Mouse (Mus musculus): Measurements from ENCODE around the gene Fyn. TPM values are rescaled to one million over a fixed set of nuclear protein-coding genes. Genes with fewer than 3 reads are reported as not detected.

The Fyn gene
- total and polyA plus RNA-seq, 3 experiments = 14.9 to 42.4 (median 19.9) TPM

DNA sequence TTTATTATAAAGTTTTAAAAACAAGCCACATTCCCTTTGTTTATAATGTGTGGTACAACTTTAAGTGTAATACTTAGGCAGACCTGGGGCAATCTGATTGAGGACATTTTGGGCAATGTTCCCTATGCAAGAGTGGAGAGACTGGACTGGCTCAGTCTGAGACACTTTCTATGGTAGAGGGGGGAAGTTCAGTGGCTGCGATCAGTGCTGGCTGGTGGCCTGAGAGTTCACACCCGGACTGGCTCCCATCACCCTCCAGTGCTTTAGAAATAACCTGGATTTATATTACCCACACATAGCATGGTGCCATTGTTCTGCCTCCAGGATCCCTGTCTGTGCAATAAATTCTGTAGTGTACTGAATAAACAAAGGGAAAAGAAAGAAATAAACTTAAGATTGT lies 243.5 kb downstream of the Fyn start:
- dilution Hi-C loops (cut with MboI; ENCODE audit: extremely low pct_ligation_motif_present, extremely low pct_unique_long_range_greater_than_20kb, low sequenced_read_pairs) (no loop called here), in situ Hi-C loops (cut with MboI; ENCODE audit: low pct_ligation_motif_present, low pct_unique_long_range_greater_than_20kb, low sequenced_read_pairs) (no loop called here)
- peak overlapping the region; percentile 50 for H3K9ac ChIP-seq (ENCODE audit: insufficient read depth, low read depth)
- H3K4me3 ChIP-seq (replicated peaks in 1 of 3; ENCODE audit: low read depth in 2 of 3, low read length in 2 of 3, poor library complexity in 1 of 3) = no peak overlapping the region
- H3K36me3 ChIP-seq (replicated peaks in 1 of 2; ENCODE audit: control insufficient read depth in 1 of 2, insufficient read depth in 1 of 2, low read length in 1 of 2) = peaks cover 11 to 20% of the 10 kb centered on the region in 2 experiments
- no peak overlapping the region for H3K27ac ChIP-seq (ENCODE audit: insufficient read depth, low read depth)
- no peaks in the 10 kb centered on the region for H3K27me3 ChIP-seq (replicated peaks)
- peaks cover 11% of the 10 kb centered on the region for H3K79me2 ChIP-seq (replicated peaks; ENCODE audit: control insufficient read depth, extremely low read depth, insufficient read depth, poor library complexity, severe bottlenecking)
- H3K9me3 ChIP-seq (replicated peaks; ENCODE audit: low read length) = peaks cover 3% of the 10 kb centered on the region
- no peak for DNase-seq (ENCODE audit: extremely low read depth)
- no peak for TF ChIP-seq NELFE (IDR thresholded peaks at IDR 0.05; ENCODE audit: low read depth, low read length)
- no peak for TF ChIP-seq SIN3A (IDR thresholded peaks at IDR 0.05; ENCODE audit: low read length)
- TF ChIP-seq RAD21 (IDR thresholded peaks at IDR 0.05; ENCODE audit: low read depth, low read length) = no peak
- no peak for TF ChIP-seq TCF12 (IDR thresholded peaks at IDR 0.05; ENCODE audit: low read depth, low read length)
- TF ChIP-seq KAT2A (IDR thresholded peaks at IDR 0.05; ENCODE audit: insufficient replicate concordance, low read length) = no peak
- no peak for TF ChIP-seq PAX5 (IDR thresholded peaks at IDR 0.05; ENCODE audit: low read length)
- TF ChIP-seq CHD1 (IDR thresholded peaks at IDR 0.05; ENCODE audit: low read depth, low read length) = no peak
- no peak for TF ChIP-seq ZKSCAN1 (IDR thresholded peaks at IDR 0.05; ENCODE audit: borderline replicate concordance, low read depth, low read length)
- no peak for TF ChIP-seq RCOR1 (conservative IDR thresholded peaks at IDR 0.05; ENCODE audit: low read depth, low read length)
- TF ChIP-seq NRF1 (IDR thresholded peaks at IDR 0.05; ENCODE audit: low read depth, low read length) = no peak
- peak overlapping the region; percentile 67; the same call in 1 of the 2 replicates for H3K4me2 ChIP-seq (ENCODE audit: insufficient read depth, low read depth, poor library complexity, severe bottlenecking)
- H3K4me1 ChIP-seq (ENCODE audit: control insufficient read depth in 1 of 2, insufficient read depth in 2 of 2) = peaks cover 5 to 38% of the 10 kb centered on the region in 2 experiments

DNA sequence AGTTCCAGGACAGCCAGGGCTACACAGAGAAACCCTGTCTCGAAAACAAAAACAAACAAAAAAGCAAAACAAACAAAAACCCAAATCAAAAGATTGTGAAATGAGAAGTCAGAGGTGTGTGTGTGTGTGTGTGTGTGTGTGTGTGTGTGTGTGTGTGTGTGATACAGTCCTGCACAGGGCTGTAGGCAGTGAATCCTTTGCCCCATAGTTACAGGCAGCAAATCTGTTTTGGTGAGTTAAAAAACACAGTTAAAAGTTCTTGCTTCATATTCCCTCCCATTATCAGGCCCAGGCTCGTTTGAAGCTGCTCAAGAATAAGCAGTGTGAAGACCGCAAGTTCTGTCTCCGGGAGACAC lies 244.0 kb downstream of the Fyn start, which contains the start of gene Traf3ip2:
Gene Traf3ip2, plus strand, starts transcription at position 302 of the 356 bp plus-strand sequence.
- dilution Hi-C loops (cut with MboI; ENCODE audit: extremely low pct_ligation_motif_present, extremely low pct_unique_long_range_greater_than_20kb, low sequenced_read_pairs) = no loop called here

More for the DNA sequence above, 244.0 kb downstream of the Fyn start, which contains the start of gene Traf3ip2:
- DNase-seq (ENCODE audit: extremely low read depth) = no peak
- Histone ChIP-seq H3K4me3 (replicated peaks in 1 of 3; ENCODE audit: low read depth in 2 of 3, low read length in 2 of 3, poor library complexity in 1 of 3) (peak within 1 kb of the TSS; percentile 62 to 84 (median 67)), H3K9me3 (replicated peaks; ENCODE audit: low read length) (peaks cover 3% of the 10 kb centered on the region), H3K4me1 (ENCODE audit: control insufficient read depth in 1 of 2, insufficient read depth in 2 of 2) (peaks cover 5 to 38% of the 10 kb centered on the region in 2 experiments), H3K27me3 (replicated peaks) (no peaks in the 10 kb centered on the region), H3K9ac (ENCODE audit: insufficient read depth, low read depth) (peak within 1 kb of the TSS; percentile 50), H3K27ac (ENCODE audit: insufficient read depth, low read depth) (peak within 1 kb of the TSS; percentile 84), H3K36me3 (replicated peaks in 1 of 2; ENCODE audit: control insufficient read depth in 1 of 2, insufficient read depth in 1 of 2, low read length in 1 of 2) (peaks cover 11 to 24% of the 10 kb centered on the region in 2 experiments), H3K4me2 (ENCODE audit: insufficient read depth, low read depth, poor library complexity, severe bottlenecking) (peak within 1 kb of the TSS; percentile 95), H3K79me2 (replicated peaks; ENCODE audit: control insufficient read depth, extremely low read depth, insufficient read depth, poor library complexity, severe bottlenecking) (peaks cover 11% of the 10 kb centered on the region)
- TF ChIP-seq HCFC1 (IDR thresholded peaks at IDR 0.05; ENCODE audit: low read depth, low read length) (no peak), USF2 (conservative IDR thresholded peaks at IDR 0.05; ENCODE audit: low read depth, low read length) (no peak), POLR2AphosphoS2 (IDR thresholded peaks at IDR 0.05; ENCODE audit: low read depth, low read length) (no peak), KAT2A (IDR thresholded peaks at IDR 0.05; ENCODE audit: insufficient replicate concordance, low read length) (no peak), ZKSCAN1 (IDR thresholded peaks at IDR 0.05; ENCODE audit: borderline replicate concordance, low read depth, low read length) (no peak), ETS1 (conservative IDR thresholded peaks at IDR 0.05; ENCODE audit: low read depth, low read length) (no peak), CHD2 (IDR thresholded peaks at IDR 0.05; ENCODE audit: low read length) (no peak), IRF4 (IDR thresholded peaks at IDR 0.05; ENCODE audit: low read depth, low read length) (no peak), MYC (IDR thresholded peaks at IDR 0.05; ENCODE audit: low read depth, low read length) (no peak), SMC3 (IDR thresholded peaks at IDR 0.05; ENCODE audit: low read depth, low read length) (no peak), PAX5 (IDR thresholded peaks at IDR 0.05; ENCODE audit: low read length) (no peak)
- in situ Hi-C loops (cut with MboI; ENCODE audit: low pct_ligation_motif_present, low pct_unique_long_range_greater_than_20kb, low sequenced_read_pairs) = no loop called here
